Mouse (Mus musculus): ENCODE measurements around the gene Ttc37. TPM values are rescaled to one million over a fixed set of nuclear protein-coding genes. Genes with fewer than 3 reads are reported as not detected.

The Ttc37 gene
- polyA plus RNA-seq, 1 experiment from 2014 or later, result 12.6 TPM

GRCm38 (mm10) chr13:76190273-76190672, 91.7 kb downstream of the Ttc37 start:
- H3K27me3 ChIP-seq (ENCODE audit: control insufficient read depth, insufficient read depth, low read depth, low read length), result no peaks in the 10 kb centered on the region
- no peak overlapping the region for H3K9ac ChIP-seq (ENCODE audit: low read length)
- H3K4me1 ChIP-seq (replicated peaks; ENCODE audit: control insufficient read depth, insufficient read depth, low read length), result no peaks in the 10 kb centered on the region
- no peak overlapping the region for H3K4me3 ChIP-seq (ENCODE audit: low read length)
- H3K36me3 ChIP-seq (ENCODE audit: control insufficient read depth, insufficient read depth, low read length), result peaks cover 17% of the 10 kb centered on the region
- 0 out of 2 replicates have a peak, but pooled peaks cover 3% of the 10 kb centered on the region for H3K9me3 ChIP-seq (ENCODE audit: control insufficient read depth, low read length)
- no peak for ATAC-seq (ENCODE audit: low read depth)
- 79% methylated on average over 3 of the region's 3 CpGs for WGBS
- H3K4me2 ChIP-seq (ENCODE audit: low read depth, low read length), result no peak overlapping the region
- H3K27ac ChIP-seq (ENCODE audit: low read length), result no peak overlapping the region

GRCm38 (mm10) chr13:76194937-76195336, 96.4 kb downstream of the Ttc37 start:
- H3K27ac ChIP-seq (ENCODE audit: low read length), result no peak overlapping the region
- 0 out of 2 replicates have a peak, but pooled peaks cover 3% of the 10 kb centered on the region for H3K9me3 ChIP-seq (ENCODE audit: control insufficient read depth, low read length)
- H3K9ac ChIP-seq (ENCODE audit: low read length), result no peak overlapping the region
- no peaks in the 10 kb centered on the region for H3K27me3 ChIP-seq (ENCODE audit: control insufficient read depth, insufficient read depth, low read depth, low read length)
- ATAC-seq (ENCODE audit: low read depth), result no peak
- no peak overlapping the region for H3K4me2 ChIP-seq (ENCODE audit: low read depth, low read length)
- H3K4me1 ChIP-seq (replicated peaks; ENCODE audit: control insufficient read depth, insufficient read depth, low read length), result no peaks in the 10 kb centered on the region
- H3K36me3 ChIP-seq (ENCODE audit: control insufficient read depth, insufficient read depth, low read length), result peaks cover 12% of the 10 kb centered on the region
- H3K4me3 ChIP-seq (ENCODE audit: low read length), result no peak overlapping the region

GRCm38 (mm10) chr13:76195431-76196138, 97.1 kb downstream of the Ttc37 start:
- Histone ChIP-seq H3K4me2 (ENCODE audit: low read depth, low read length) (no peak overlapping the region), H3K4me1 (replicated peaks; ENCODE audit: control insufficient read depth, insufficient read depth, low read length) (no peaks in the 10 kb centered on the region), H3K27me3 (ENCODE audit: control insufficient read depth, insufficient read depth, low read depth, low read length) (no peaks in the 10 kb centered on the region), H3K36me3 (ENCODE audit: control insufficient read depth, insufficient read depth, low read length) (peaks cover 9% of the 10 kb centered on the region), H3K27ac (ENCODE audit: low read length) (no peak overlapping the region), H3K9ac (ENCODE audit: low read length) (no peak overlapping the region), H3K9me3 (ENCODE audit: control insufficient read depth, low read length) (0 out of 2 replicates have a peak, but pooled peaks cover 3% of the 10 kb centered on the region), H3K4me3 (ENCODE audit: low read length) (no peak overlapping the region)
- whole genome bisulfite sequencing, result 91% methylated on average over 8 of the region's 8 CpGs
- ATAC-seq (ENCODE audit: low read depth), result no peak

GRCm38 (mm10) chr13:76197297-76197848, 98.8 kb downstream of the Ttc37 start:
- no peak overlapping the region for H3K9ac ChIP-seq (ENCODE audit: low read length)
- no peaks in the 10 kb centered on the region for H3K4me1 ChIP-seq (replicated peaks; ENCODE audit: control insufficient read depth, insufficient read depth, low read length)
- H3K4me2 ChIP-seq (ENCODE audit: low read depth, low read length), result no peak overlapping the region
- no peak overlapping the region for H3K4me3 ChIP-seq (ENCODE audit: low read length)
- no peaks in the 10 kb centered on the region for H3K27me3 ChIP-seq (ENCODE audit: control insufficient read depth, insufficient read depth, low read depth, low read length)
- 64% methylated on average over 3 of the region's 3 CpGs for WGBS
- H3K9me3 ChIP-seq (ENCODE audit: control insufficient read depth, low read length), result no peaks in the 10 kb centered on the region
- no peak for ATAC-seq (ENCODE audit: low read depth)
- H3K27ac ChIP-seq (ENCODE audit: low read length), result no peak overlapping the region
- H3K36me3 ChIP-seq (ENCODE audit: control insufficient read depth, insufficient read depth, low read length), result no peaks in the 10 kb centered on the region

- no peaks in the 10 kb centered on the region for H3K9me3 ChIP-seq (ENCODE audit: control insufficient read depth, low read length)
- no peak overlapping the region for H3K4me2 ChIP-seq (ENCODE audit: low read depth, low read length)
- no peak overlapping the region for H3K4me3 ChIP-seq (ENCODE audit: low read length)
- no peaks in the 10 kb centered on the region for H3K27me3 ChIP-seq (ENCODE audit: control insufficient read depth, insufficient read depth, low read depth, low read length)
- H3K27ac ChIP-seq (ENCODE audit: low read length), result no peak overlapping the region
- no peaks in the 10 kb centered on the region for H3K36me3 ChIP-seq (ENCODE audit: control insufficient read depth, insufficient read depth, low read length)
- 54% methylated on average over 4 of the region's 4 CpGs for WGBS
- no peak for ATAC-seq (ENCODE audit: low read depth)
- H3K4me1 ChIP-seq (replicated peaks; ENCODE audit: control insufficient read depth, insufficient read depth, low read length), result no peaks in the 10 kb centered on the region
- no peak overlapping the region for H3K9ac ChIP-seq (ENCODE audit: low read length)
Observed at GRCm38 (mm10) chr13:76199943-76200342, 101.4 kb downstream of the Ttc37 start.

GRCm38 (mm10) chr13:76214928-76215327, 116.4 kb downstream of the Ttc37 start:
- Histone ChIP-seq H3K9ac (ENCODE audit: low read length) (no peak overlapping the region), H3K27ac (ENCODE audit: low read length) (no peak overlapping the region), H3K9me3 (ENCODE audit: control insufficient read depth, low read length) (no peaks in the 10 kb centered on the region), H3K36me3 (ENCODE audit: control insufficient read depth, insufficient read depth, low read length) (no peaks in the 10 kb centered on the region), H3K4me1 (replicated peaks; ENCODE audit: control insufficient read depth, insufficient read depth, low read length) (no peaks in the 10 kb centered on the region), H3K4me2 (ENCODE audit: low read depth, low read length) (no peak overlapping the region), H3K27me3 (ENCODE audit: control insufficient read depth, insufficient read depth, low read depth, low read length) (no peaks in the 10 kb centered on the region), H3K4me3 (ENCODE audit: low read length) (no peak overlapping the region)
- ATAC-seq (ENCODE audit: low read depth), result no peak
- WGBS, result 68% methylated on average over 2 of the region's 2 CpGs

- Histone ChIP-seq H3K9me3 (ENCODE audit: control insufficient read depth, low read length) (no peaks in the 10 kb centered on the region), H3K9ac (ENCODE audit: low read length) (no peak overlapping the region), H3K4me1 (replicated peaks; ENCODE audit: control insufficient read depth, insufficient read depth, low read length) (no peaks in the 10 kb centered on the region), H3K36me3 (ENCODE audit: control insufficient read depth, insufficient read depth, low read length) (no peaks in the 10 kb centered on the region), H3K27ac (ENCODE audit: low read length) (no peak overlapping the region), H3K27me3 (ENCODE audit: control insufficient read depth, insufficient read depth, low read depth, low read length) (no peaks in the 10 kb centered on the region), H3K4me2 (ENCODE audit: low read depth, low read length) (no peak overlapping the region), H3K4me3 (ENCODE audit: low read length) (no peak overlapping the region)
- 39% methylated on average over 2 of the region's 2 CpGs for WGBS
- no peak for ATAC-seq (ENCODE audit: low read depth)
Observed at GRCm38 (mm10) chr13:76215397-76215796, 116.9 kb downstream of the Ttc37 start.

Other genes starting within 250 kb of the Ttc37 start
- 19.8 and 24.7 TPM in 2 replicates for gene Rhobtb3, start 154.8 kb upstream of the Ttc37 start, polyA plus RNA-seq (2015; fragmentation: Nextera tagmentation; extraction: Ambion mirVana)
- 0.48 and 0.74 TPM in 2 replicates for gene Spata9, start 131.6 kb upstream of the Ttc37 start, polyA plus RNA-seq (2015; fragmentation: Nextera tagmentation; extraction: Ambion mirVana)
- gene Rfesd, start 80.0 kb upstream of the Ttc37 start, polyA plus RNA-seq (2015; fragmentation: Nextera tagmentation; extraction: Ambion mirVana), result 17.8 and 18.8 TPM in 2 replicates
- gene Gpr150, start 41.7 kb upstream of the Ttc37 start, polyA plus RNA-seq (2015; fragmentation: Nextera tagmentation; extraction: Ambion mirVana), result 0.06 TPM in 1 of 2 replicates, not detected in the other
- gene Arsk, start 74 bp upstream of the Ttc37 start, polyA plus RNA-seq (2015; fragmentation: Nextera tagmentation; extraction: Ambion mirVana), result 8.3 and 9.2 TPM in 2 replicates
- gene Fam81b, start 206.3 kb downstream of the Ttc37 start, polyA plus RNA-seq (2015; fragmentation: Nextera tagmentation; extraction: Ambion mirVana), result 0.75 and 0.93 TPM in 2 replicates